ENCODE assay signal across 10 mouse cellular contexts in the genomic region with DNA sequence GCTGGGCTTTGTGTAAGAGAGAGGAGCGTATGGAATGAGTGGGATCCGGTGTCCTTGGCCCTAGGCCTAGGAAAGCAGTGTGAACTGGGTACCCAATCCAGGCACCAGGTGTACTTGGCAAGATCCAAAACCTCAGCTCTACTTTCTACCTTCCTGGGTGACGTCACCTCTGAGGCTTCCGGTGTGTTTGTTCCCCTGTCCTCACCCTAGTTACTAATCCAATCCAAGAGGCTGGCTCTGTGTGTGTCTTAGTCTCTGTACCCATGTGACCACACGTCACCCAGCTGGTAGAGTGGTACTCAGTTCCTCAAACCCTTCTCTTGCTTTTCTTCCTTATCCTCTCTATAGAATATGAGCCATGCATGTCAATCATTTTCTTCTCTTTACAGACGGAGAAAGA.
A peak's percentile ranks its signal among the peaks of the same experiment; 100 is the strongest.
DNase-seq lines count a peak whose midpoint lies in the region; ATAC-seq and TF ChIP-seq lines count a peak whose summit lies in the region.
"Had no signal": no experiment of that assay in that cellular context is flagged by ENCODE, and none has a peak within 500 bp of the region (broad histone marks: within the 10 kb centered on the region; RNA-seq: fewer than 3 reads in every experiment).

No protein-coding gene starts in this region.

- H3K4me3 ChIP-seq in hindbrain, embryonic 13.5 days: no peak overlapping the region
- no peak overlapping the region for H3K4me3 ChIP-seq in hindbrain, postnatal 0 days (ENCODE audit: low read length)
- H3K4me3 ChIP-seq in intestine, embryonic 15.5 days (replicated peaks): no peak overlapping the region
- no peak overlapping the region for H3K4me3 ChIP-seq in spleen, adult 2 months (ENCODE audit: extremely low read depth, insufficient read depth, insufficient read length)
- no peak overlapping the region for H3K4me3 ChIP-seq in midbrain, embryonic 16.5 days (ENCODE audit: low read depth, low read length)
- H3K4me3 ChIP-seq: limb, embryonic 13.5 days had no signal

- H3K36me3 ChIP-seq in hindbrain, embryonic 13.5 days: no peaks in the 10 kb centered on the region
- H3K36me3 ChIP-seq in hindbrain, postnatal 0 days (ENCODE audit: insufficient read depth, low read length): no peaks in the 10 kb centered on the region
- no peaks in the 10 kb centered on the region for H3K36me3 ChIP-seq in intestine, embryonic 15.5 days
- H3K36me3 ChIP-seq in spleen, adult 2 months (ENCODE audit: control insufficient read depth, insufficient read depth, low read length): no peaks in the 10 kb centered on the region
- H3K36me3 ChIP-seq in midbrain, embryonic 16.5 days (ENCODE audit: control insufficient read depth, insufficient read depth, low read length): no peaks in the 10 kb centered on the region
- H3K36me3 ChIP-seq: limb, embryonic 13.5 days had no signal

- 0 out of 2 replicates have a peak overlapping the region, but pooled peaks have one; percentile 18 for H3K27ac ChIP-seq in hindbrain, embryonic 13.5 days
- no peak overlapping the region; the same call in 1 of the 2 replicates for H3K27ac ChIP-seq in hindbrain, postnatal 0 days
- H3K27ac ChIP-seq in intestine, embryonic 15.5 days: peak overlapping the region; percentile 89; the same call in 1 of the 2 replicates
- peak overlapping the region; percentile 68 for H3K27ac ChIP-seq in spleen, adult 2 months (ENCODE audit: insufficient read depth, low read length)
- no peak overlapping the region for H3K27ac ChIP-seq in midbrain, embryonic 16.5 days (ENCODE audit: low read length)
- H3K27ac ChIP-seq: limb, embryonic 13.5 days had no signal

- TF ChIP-seq CTCF in hindbrain, postnatal 0 days (IDR thresholded peaks at IDR 0.05; ENCODE audit: low read depth): no peak
- TF ChIP-seq CTCF in spleen, adult 2 months (IDR thresholded peaks at IDR 0.05; ENCODE audit: extremely low read depth, insufficient read depth, insufficient read length, insufficient replicate concordance): no peak

- no peak overlapping the region for H3K9ac ChIP-seq in hindbrain, embryonic 13.5 days
- no peak overlapping the region for H3K9ac ChIP-seq in hindbrain, postnatal 0 days (replicated peaks; ENCODE audit: low read length)
- no peak overlapping the region for H3K9ac ChIP-seq in intestine, embryonic 15.5 days
- no peak overlapping the region for H3K9ac ChIP-seq in midbrain, embryonic 16.5 days (ENCODE audit: low read depth, low read length)
- H3K9ac ChIP-seq: limb, embryonic 13.5 days had no signal

- DNase-seq in hindbrain, postnatal 0 days (ENCODE audit: low spot score): no peak
- peak; percentile 77 to 79 for DNase-seq in CD8-positive naive resting alpha-beta T cell, adult 2 months (ENCODE audit: low read depth in 2 of 2, low spot score in 2 of 2)
- DNase-seq in spleen, adult 2 months (ENCODE audit: low read depth in 1 of 2, low spot score in 2 of 2): peak; percentile 63 to 92
- DNase-seq in frontal cortex, postnatal 10 days (ENCODE audit: low spot score in 2 of 2): no peak
- no peak for DNase-seq in cerebellum, postnatal 25 days

- peaks cover 8% of the 10 kb centered on the region for H3K4me1 ChIP-seq in hindbrain, embryonic 13.5 days (replicated peaks)
- H3K4me1 ChIP-seq in hindbrain, postnatal 0 days (ENCODE audit: insufficient read depth, low read length): no peaks in the 10 kb centered on the region
- H3K4me1 ChIP-seq in intestine, embryonic 15.5 days (replicated peaks): peaks cover 39% of the 10 kb centered on the region
- peaks cover 51% of the 10 kb centered on the region for H3K4me1 ChIP-seq in spleen, adult 2 months (ENCODE audit: control insufficient read depth, insufficient read depth, insufficient read length)
- H3K4me1 ChIP-seq in midbrain, embryonic 16.5 days (ENCODE audit: control insufficient read depth, insufficient read depth, low read length): peaks cover 3% of the 10 kb centered on the region; the same call in 1 of the 2 replicates

- ATAC-seq in hindbrain, embryonic 13.5 days (ENCODE audit: low FRiP score): no peak
- no peak for ATAC-seq in hindbrain, postnatal 0 days
- ATAC-seq in intestine, embryonic 15.5 days: no peak
- ATAC-seq in midbrain, embryonic 16.5 days: no peak

- H3K9me3 ChIP-seq in hindbrain, embryonic 13.5 days: no peaks in the 10 kb centered on the region
- no peaks in the 10 kb centered on the region for H3K9me3 ChIP-seq in hindbrain, postnatal 0 days (ENCODE audit: low read length)
- no peaks in the 10 kb centered on the region for H3K9me3 ChIP-seq in intestine, embryonic 15.5 days
- no peaks in the 10 kb centered on the region for H3K9me3 ChIP-seq in midbrain, embryonic 16.5 days (replicated peaks; ENCODE audit: control insufficient read depth, low read length, poor library complexity, severe bottlenecking)
- H3K9me3 ChIP-seq: G1E; limb, embryonic 13.5 days had no signal

- 90% methylated on average over 6 of the region's 6 CpGs for WGBS in hindbrain, embryonic 13.5 days
- 80% methylated on average over 6 of the region's 6 CpGs for WGBS in hindbrain, postnatal 0 days
- 79% methylated on average over 6 of the region's 6 CpGs for WGBS in intestine, embryonic 15.5 days
- WGBS in spleen, adult 2 months: 42% methylated on average over 6 of the region's 6 CpGs
- WGBS in midbrain, embryonic 16.5 days: 81% methylated on average over 6 of the region's 6 CpGs

- TF ChIP-seq POLR2A in spleen, adult 2 months (IDR thresholded peaks at IDR 0.05; ENCODE audit: low read depth, low read length): no peak

- H3K4me2 ChIP-seq in hindbrain, embryonic 13.5 days: no peak overlapping the region
- no peak overlapping the region for H3K4me2 ChIP-seq in hindbrain, postnatal 0 days (ENCODE audit: low read depth, low read length)
- H3K4me2 ChIP-seq in intestine, embryonic 15.5 days (replicated peaks): no peak overlapping the region
- H3K4me2 ChIP-seq in midbrain, embryonic 16.5 days (ENCODE audit: low read length): no peak overlapping the region
- H3K4me2 ChIP-seq: limb, embryonic 13.5 days had no signal

- H3K27me3 ChIP-seq in hindbrain, embryonic 13.5 days: no peaks in the 10 kb centered on the region
- no peaks in the 10 kb centered on the region for H3K27me3 ChIP-seq in hindbrain, postnatal 0 days (ENCODE audit: insufficient read depth, low read length)
- no peaks in the 10 kb centered on the region for H3K27me3 ChIP-seq in intestine, embryonic 15.5 days (replicated peaks)
- H3K27me3 ChIP-seq in spleen, adult 2 months (ENCODE audit: control insufficient read depth, insufficient read depth, low read length): no peaks in the 10 kb centered on the region
- H3K27me3 ChIP-seq in midbrain, embryonic 16.5 days (ENCODE audit: control insufficient read depth, insufficient read depth, low read depth, low read length): no peaks in the 10 kb centered on the region
- H3K27me3 ChIP-seq: limb, embryonic 13.5 days had no signal

Comparison
In these comparisons a context has a peak if more than half of its experiments do, and no peak if none do; other contexts are left out.
1. H3K27ac ChIP-seq: peak in hindbrain, embryonic 13.5 days (single experiment), intestine, embryonic 15.5 days (single experiment) and spleen, adult 2 months (single experiment); none in hindbrain, postnatal 0 days (single experiment) and midbrain, embryonic 16.5 days (single experiment).
2. DNase-seq: peak in CD8-positive naive resting alpha-beta T cell, adult 2 months (2 of 2) and spleen, adult 2 months (2 of 2); none in hindbrain, postnatal 0 days (single experiment), frontal cortex, postnatal 10 days (0 of 2) and cerebellum, postnatal 25 days (0 of 2).